Mouse (Mus musculus) MEL (cell line): Measurements from ENCODE around the gene Serpind1. TPM values are rescaled to one million over a fixed set of nuclear protein-coding genes. Genes with fewer than 3 reads are reported as not detected.
A peak's percentile ranks its signal among the peaks of the same experiment; 100 is the strongest.

Source experiments
- DNase-seq: peaks from one replicate; pipeline ENCODE4 v3.0.0; 2011; ENCODE audit warnings: low read depth, low spot score
- H3K27ac ChIP-seq: 2 replicates; pipeline ENCODE4 v1.5.1; 2012; ENCODE audit warnings: low read depth, mild to moderate bottlenecking, control low read depth, low read length, moderate library complexity; ENCODE audit not compliant: control insufficient read depth
- H3K27me3 ChIP-seq, 2 experiments: fragments of 150-350 bp in 1 of 2; sonication (generic) in 1 of 2; 2 replicates each; pipeline ENCODE4 v1.6.1; 2012; ENCODE audit warnings: low read length in 2 of 2, mild to moderate bottlenecking in 2 of 2, improper control_type of control experiment in 1 of 2, moderate library complexity in 1 of 2; ENCODE audit not compliant: insufficient read depth in 2 of 2, control insufficient read depth in 1 of 2
- H3K36me3 ChIP-seq, 2 experiments: 2 replicates each; pipeline ENCODE4 v1.6.1; 2012 to 2014; ENCODE audit warnings: low read length in 2 of 2, improper control_type of control experiment in 1 of 2, inconsistent platforms in 1 of 2, mild to moderate bottlenecking in 1 of 2; ENCODE audit not compliant: insufficient read depth in 2 of 2, control insufficient read depth in 1 of 2
- H3K4me1 ChIP-seq, 2 experiments: fragments of 150-350 bp in 1 of 2; sonication (generic) in 1 of 2; 2 replicates each; pipeline ENCODE4 v1.6.1; 2012; ENCODE audit warnings: low read length in 2 of 2, improper control_type of control experiment in 1 of 2, mild to moderate bottlenecking in 1 of 2; ENCODE audit not compliant: insufficient read depth in 2 of 2, control insufficient read depth in 1 of 2
- H3K4me3 ChIP-seq, 2 experiments: fragments of 150-350 bp in 1 of 2; sonication (generic) in 1 of 2; 2 replicates each; pipeline ENCODE4 v1.5.1; 2012; ENCODE audit warnings: low read depth in 2 of 2, low read length in 2 of 2, mild to moderate bottlenecking in 2 of 2, moderate library complexity in 2 of 2, control low read depth in 1 of 2, improper control_type of control experiment in 1 of 2; ENCODE audit not compliant: control insufficient read depth in 1 of 2, insufficient read depth in 1 of 2
- H3K79me2 ChIP-seq: 2 replicates; pipeline ENCODE4 v1.6.1; 2012; ENCODE audit warnings: mild to moderate bottlenecking, low read length, moderate library complexity; ENCODE audit not compliant: control insufficient read depth, poor library complexity, insufficient read depth
- H3K9ac ChIP-seq: 2 replicates; pipeline ENCODE4 v1.6.1; 2012; ENCODE audit warnings: low read depth, mild to moderate bottlenecking, control low read depth, low read length, moderate library complexity; ENCODE audit not compliant: control insufficient read depth, poor library complexity, severe bottlenecking
- H3K9me3 ChIP-seq: fragments of 150-350 bp; sonication (generic); replicated peaks from 2 replicates; pipeline ENCODE4 v1.6.1; 2012; ENCODE audit warnings: mild to moderate bottlenecking, low read length, improper control_type of control experiment, moderate library complexity; ENCODE audit not compliant: insufficient read depth
- BHLHE40 ChIP-seq: IDR thresholded peaks from 2 replicates; pipeline ENCODE4 v1.6.1; 2012; ENCODE audit warnings: low read depth, mild to moderate bottlenecking, inconsistent platforms, low read length, improper control_type of control experiment, borderline replicate concordance
- CHD1 ChIP-seq: IDR thresholded peaks from 2 replicates; pipeline ENCODE4 v1.6.1; 2012; ENCODE audit warnings: low read depth, mild to moderate bottlenecking, inconsistent platforms, low read length, improper control_type of control experiment
- CTCF ChIP-seq, 3 experiments: IDR thresholded peaks in 2 of 3; conservative IDR thresholded peaks in 1 of 3; 2 replicates each; pipeline ENCODE4 v1.5.1; 2011 to 2012; ENCODE audit warnings: low read length in 3 of 3, low read depth in 2 of 3, mild to moderate bottlenecking in 2 of 3, improper control_type of control experiment in 1 of 3, inconsistent platforms in 1 of 3, mixed read lengths in 1 of 3, moderate library complexity in 1 of 3; ENCODE audit not compliant: control insufficient read depth in 1 of 3, insufficient read depth in 1 of 3, poor library complexity in 1 of 3, severe bottlenecking in 1 of 3
- E2F4 ChIP-seq: IDR thresholded peaks from 2 replicates; pipeline ENCODE4 v1.6.1; 2011; ENCODE audit warnings: low read depth, low read length, improper control_type of control experiment, borderline replicate concordance
- ELF1 ChIP-seq: IDR thresholded peaks from 2 replicates; pipeline ENCODE4 v1.6.1; 2014; ENCODE audit warnings: low read depth, mild to moderate bottlenecking, inconsistent platforms, low read length, improper control_type of control experiment, moderate library complexity
- EP300 ChIP-seq, 2 experiments: IDR thresholded peaks; 2 replicates each; pipeline ENCODE4 v1.6.1; 2011; ENCODE audit warnings: improper control_type of control experiment in 2 of 2, low read length in 2 of 2, low read depth in 1 of 2, mild to moderate bottlenecking in 1 of 2
- ETS1 ChIP-seq: IDR thresholded peaks from 2 replicates; pipeline ENCODE4 v1.6.1; 2012; ENCODE audit warnings: low read depth, mild to moderate bottlenecking, inconsistent platforms, low read length, improper control_type of control experiment, moderate library complexity
- GABPA ChIP-seq: IDR thresholded peaks from 2 replicates; pipeline ENCODE4 v1.6.1; 2012; ENCODE audit warnings: low read depth, mild to moderate bottlenecking, inconsistent platforms, low read length, improper control_type of control experiment, moderate library complexity
- GATA1 ChIP-seq: IDR thresholded peaks from 2 replicates; pipeline ENCODE4 v1.6.1; 2011; ENCODE audit warnings: low read depth, low read length, improper control_type of control experiment
- HCFC1 ChIP-seq: IDR thresholded peaks from 2 replicates; pipeline ENCODE4 v1.6.1; 2012; ENCODE audit warnings: low read depth, mild to moderate bottlenecking, inconsistent platforms, low read length, improper control_type of control experiment, moderate library complexity
- MAFK ChIP-seq: IDR thresholded peaks from 2 replicates; pipeline ENCODE4 v1.6.1; 2011; ENCODE audit warnings: low read depth, mild to moderate bottlenecking, low read length, improper control_type of control experiment, borderline replicate concordance
- MEF2A ChIP-seq: IDR thresholded peaks from 2 replicates; pipeline ENCODE4 v1.6.1; 2014; ENCODE audit warnings: low read depth, mild to moderate bottlenecking, inconsistent platforms, low read length, improper control_type of control experiment; ENCODE audit not compliant: poor library complexity, insufficient replicate concordance, severe bottlenecking; ENCODE audit errors: extremely low read depth
- MYB ChIP-seq: IDR thresholded peaks from 2 replicates; pipeline ENCODE4 v1.6.1; 2011; ENCODE audit warnings: mild to moderate bottlenecking, low read depth, low read length, improper control_type of control experiment
- MYC ChIP-seq: IDR thresholded peaks from 2 replicates; pipeline ENCODE4 v1.6.1; 2011; ENCODE audit warnings: low read depth, mild to moderate bottlenecking, low read length, improper control_type of control experiment, moderate library complexity
- NRF1 ChIP-seq: IDR thresholded peaks from 2 replicates; pipeline ENCODE4 v1.6.1; 2014; ENCODE audit warnings: low read depth, mild to moderate bottlenecking, inconsistent platforms, low read length, improper control_type of control experiment, moderate library complexity; ENCODE audit not compliant: poor library complexity, insufficient read depth, severe bottlenecking
- POLR2AphosphoS2 ChIP-seq: IDR thresholded peaks from 2 replicates; pipeline ENCODE4 v1.6.1; 2011; ENCODE audit warnings: low read length, improper control_type of control experiment
- POLR2AphosphoS5 ChIP-seq: IDR thresholded peaks from 2 replicates; pipeline ENCODE4 v1.6.1; 2012; ENCODE audit warnings: low read depth, borderline replicate concordance, mild to moderate bottlenecking, inconsistent platforms, low read length, moderate library complexity, mixed read lengths
- RAD21 ChIP-seq: IDR thresholded peaks from 2 replicates; pipeline ENCODE4 v1.6.1; 2011; ENCODE audit warnings: mild to moderate bottlenecking, low read depth, low read length, improper control_type of control experiment
- SMC3 ChIP-seq: IDR thresholded peaks from 2 replicates; pipeline ENCODE4 v1.6.1; 2011; ENCODE audit warnings: low read depth, low read length, improper control_type of control experiment
- TAL1 ChIP-seq: IDR thresholded peaks from 2 replicates; pipeline ENCODE4 v1.6.1; 2012; ENCODE audit warnings: mild to moderate bottlenecking, inconsistent platforms, low read length, moderate library complexity, mixed read lengths
- TBP ChIP-seq: IDR thresholded peaks from 2 replicates; pipeline ENCODE4 v1.8.0; 2011; ENCODE audit warnings: low read depth, low read length, improper control_type of control experiment
- TCF12 ChIP-seq: IDR thresholded peaks from 2 replicates; pipeline ENCODE4 v1.6.1; 2014; ENCODE audit warnings: low read depth, mild to moderate bottlenecking, inconsistent platforms, low read length, improper control_type of control experiment, moderate library complexity
- USF2 ChIP-seq, 2 experiments: IDR thresholded peaks; 2 replicates each; pipeline ENCODE4 v1.6.1; 2011 to 2012; ENCODE audit warnings: improper control_type of control experiment in 2 of 2, low read length in 2 of 2, borderline replicate concordance in 1 of 2, inconsistent platforms in 1 of 2, low read depth in 1 of 2, mild to moderate bottlenecking in 1 of 2; ENCODE audit not compliant: insufficient read depth in 1 of 2
- ZC3H11A ChIP-seq: IDR thresholded peaks from 2 replicates; pipeline ENCODE4 v1.6.1; 2012; ENCODE audit warnings: low read depth, mild to moderate bottlenecking, inconsistent platforms, low read length, improper control_type of control experiment
- ZKSCAN1 ChIP-seq: IDR thresholded peaks from 2 replicates; pipeline ENCODE4 v1.6.1; 2012; ENCODE audit warnings: low read depth, mild to moderate bottlenecking, inconsistent platforms, low read length, improper control_type of control experiment, moderate library complexity
- ZMIZ1 ChIP-seq: IDR thresholded peaks from 2 replicates; pipeline ENCODE4 v1.6.1; 2012; ENCODE audit warnings: low read depth, mild to moderate bottlenecking, inconsistent platforms, low read length, improper control_type of control experiment, moderate library complexity
- polyA plus RNA-seq, 2 experiments: library from polyadenylated mRNA; stranded (reverse) in 1 of 2; unstranded in 1 of 2; fragments of >175 nt in 1 of 2; fragments of >200 nt in 1 of 2; gene quantifications; 2 replicates each; pipeline versions ENCODE4 v1.2.1 to v1.2.4; 2012; ENCODE audit warnings: low replicate concordance in 2 of 2, low read depth in 1 of 2; ENCODE audit not compliant: insufficient read length in 2 of 2, insufficient read depth in 1 of 2, missing spikeins in 1 of 2
- total RNA-seq: library from RNA; depleted of rRNA; stranded (reverse); fragments of 300-350 nt; gene quantifications from 2 replicates; pipeline ENCODE4 v1.2.3, GENCODE M21; 2012

Gene Serpind1
- total and polyA plus RNA-seq, 3 experiments, result not detected

DNA sequence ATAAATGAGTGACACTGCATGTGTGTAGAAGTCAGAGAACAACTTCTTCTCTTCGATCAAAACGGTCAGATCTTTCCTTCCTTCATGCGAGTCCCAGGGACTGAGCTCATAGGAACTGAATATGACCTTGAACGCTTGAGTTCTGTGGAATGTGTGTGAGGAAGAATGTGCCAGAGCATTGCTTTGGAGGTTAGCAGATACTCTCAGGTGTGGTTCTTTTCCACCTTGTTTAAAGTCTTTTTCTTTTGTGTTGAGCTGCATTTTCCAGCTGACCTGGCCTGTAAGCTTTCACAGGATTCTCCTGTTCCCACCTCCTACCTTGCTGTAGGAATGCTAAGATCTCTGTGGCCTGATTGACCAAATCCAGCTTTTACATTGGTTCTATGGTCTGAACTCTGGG is 51.1 kb downstream of the Serpind1 start:
- Histone ChIP-seq H3K4me3 (no peak overlapping the region), H3K79me2 (no peaks in the 10 kb centered on the region), H3K27me3 (no peaks in the 10 kb centered on the region), H3K27ac (no peak overlapping the region), H3K4me1 (peaks cover 4 to 7% of the 10 kb centered on the region in 2 experiments; a peak in 2 of 4 replicates), H3K9ac (no peak overlapping the region), H3K36me3 (peaks cover 4 to 6% of the 10 kb centered on the region in 2 experiments), H3K9me3 (no peaks in the 10 kb centered on the region)
- TF ChIP-seq GATA1, result no peak
- no peak for TF ChIP-seq ZMIZ1
- no peak for TF ChIP-seq POLR2AphosphoS5
- TF ChIP-seq MYB, result no peak
- no peak for TF ChIP-seq POLR2AphosphoS2
- no peak for TF ChIP-seq SMC3
- no peak for TF ChIP-seq CHD1
- TF ChIP-seq CTCF (IDR thresholded peaks at IDR 0.05 in 2 of 3, conservative IDR thresholded peaks at IDR 0.05 in 1 of 3; ENCODE audit: control insufficient read depth in 1 of 3, insufficient read depth in 1 of 3, low read depth in 2 of 3, low read length in 3 of 3, poor library complexity in 1 of 3, severe bottlenecking in 1 of 3), result no peak
- TF ChIP-seq BHLHE40, result no peak
- no peak for TF ChIP-seq TAL1
- no peak for TF ChIP-seq MEF2A
- no peak for TF ChIP-seq TCF12
- no peak for TF ChIP-seq ZKSCAN1
- TF ChIP-seq GABPA, result no peak
- no peak for TF ChIP-seq NRF1
- no peak for DNase-seq

DNA sequence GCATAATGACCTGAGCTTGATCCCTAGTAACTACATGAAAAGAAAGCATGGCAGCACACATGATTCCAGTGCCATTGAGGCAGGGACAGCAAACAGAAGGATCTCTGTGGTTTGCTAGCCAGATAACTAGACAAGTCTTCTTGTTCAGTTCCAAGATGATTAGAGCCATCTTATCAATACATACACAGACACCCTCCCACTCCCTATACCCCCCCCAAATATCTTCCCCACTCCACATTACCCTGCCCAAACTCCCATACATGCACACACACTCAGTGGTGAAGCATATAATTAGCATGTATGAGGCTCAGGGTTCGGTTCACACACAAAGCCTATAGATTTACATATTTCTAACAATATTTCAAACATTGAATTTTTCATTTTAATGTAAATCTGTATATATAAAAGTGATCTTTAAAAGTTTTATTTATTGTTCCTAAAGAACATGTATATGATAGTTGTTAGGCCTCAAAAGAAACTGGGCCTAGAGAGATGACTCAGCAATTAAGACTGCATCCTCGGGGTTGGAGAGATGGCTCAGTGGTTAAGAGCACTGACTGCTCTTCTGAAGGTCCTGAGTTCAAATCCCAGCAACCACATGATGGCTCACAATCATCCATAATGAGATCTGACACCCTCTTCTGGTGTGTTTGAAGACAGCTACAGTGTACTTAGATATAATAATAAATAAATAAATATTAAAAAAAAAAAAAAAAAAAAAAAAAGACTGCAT is 52.6 kb downstream of the Serpind1 start:
- no peak overlapping the region for H3K27ac ChIP-seq
- peaks cover 4 to 6% of the 10 kb centered on the region in 2 experiments for H3K36me3 ChIP-seq
- peaks cover 4 to 7% of the 10 kb centered on the region in 2 experiments; a peak in 2 of 4 replicates for H3K4me1 ChIP-seq
- no peak overlapping the region for H3K4me3 ChIP-seq
- peak; percentile 31 for DNase-seq
- H3K9ac ChIP-seq, result no peak overlapping the region
- no peak for TF ChIP-seq E2F4
- no peak for TF ChIP-seq ZKSCAN1
- TF ChIP-seq RAD21, result no peak
- no peak for TF ChIP-seq MEF2A
- TF ChIP-seq POLR2AphosphoS2, result no peak
- TF ChIP-seq CHD1, result no peak
- TF ChIP-seq NRF1, result no peak
- TF ChIP-seq MAFK, result 0 out of 2 replicates have a peak, but pooled peaks have one; percentile 38
- no peak for TF ChIP-seq ZC3H11A
- TF ChIP-seq TCF12, result peak; percentile 27; the same call in 1 of the 2 replicates
- TF ChIP-seq BHLHE40, result no peak
- no peak for TF ChIP-seq ETS1
- no peak for TF ChIP-seq HCFC1
- no peak for TF ChIP-seq ELF1
- TF ChIP-seq EP300 (IDR thresholded peaks at IDR 0.05; ENCODE audit: low read depth in 1 of 2, low read length in 2 of 2), result peak; percentile 46 to 56; a peak in 3 of 4 replicates
- TF ChIP-seq TBP, result 0 out of 2 replicates have a peak, but pooled peaks have one; percentile 38
- no peak for TF ChIP-seq MYC
- no peak for TF ChIP-seq USF2 (IDR thresholded peaks at IDR 0.05; ENCODE audit: borderline replicate concordance in 1 of 2, insufficient read depth in 1 of 2, low read depth in 1 of 2, low read length in 2 of 2)
- no peaks in the 10 kb centered on the region for H3K27me3 ChIP-seq
- no peaks in the 10 kb centered on the region for H3K9me3 ChIP-seq
- no peaks in the 10 kb centered on the region for H3K79me2 ChIP-seq
